Mouse (Mus musculus): Measurements from ENCODE around the gene Flnb.
A peak's percentile ranks its signal among the peaks of the same experiment; 100 is the strongest.

Gene Flnb

DNA sequence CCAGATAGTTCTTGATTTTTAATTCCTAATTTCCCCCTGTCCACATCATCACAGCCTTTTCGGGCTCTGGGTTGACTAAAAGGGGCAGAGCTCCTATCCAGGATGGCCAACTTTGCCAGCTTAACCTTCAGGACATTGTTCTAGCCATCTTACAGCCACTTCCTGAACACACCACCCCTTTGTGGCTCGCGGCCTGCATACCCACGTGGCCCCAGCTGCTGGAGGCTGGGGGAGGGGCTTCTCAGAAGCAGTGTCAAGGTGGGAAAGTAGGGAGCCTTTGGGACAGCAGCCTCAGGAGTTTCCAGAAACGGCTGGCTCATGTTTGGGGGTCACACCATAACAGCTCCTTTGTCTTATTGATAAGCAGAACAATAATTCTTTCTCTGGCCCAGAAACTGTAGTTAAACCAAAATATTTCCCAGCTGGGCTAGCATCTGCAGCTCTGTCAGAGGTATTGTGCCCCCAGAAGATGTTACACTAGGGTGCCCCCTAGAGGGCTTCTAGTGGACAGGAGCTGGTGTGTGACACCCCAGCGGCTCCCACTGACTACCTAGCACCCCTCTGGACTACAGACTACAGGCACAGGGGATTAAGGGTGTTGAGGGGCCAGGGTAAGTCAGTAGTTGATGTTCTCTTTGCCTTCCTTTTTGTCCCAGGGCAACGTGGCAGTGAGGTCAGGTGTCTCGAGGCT is 126.7 kb downstream of the Flnb start:
- peak; percentile 71 for DNase-seq (ENCODE audit: low spot score)

- no peak for DNase-seq (ENCODE audit: low spot score)
Measured at GRCm38 (mm10) chr14:7945261-7945660, 127.5 kb downstream of the Flnb start.

- DNase-seq (ENCODE audit: low spot score) = no peak
Measured at GRCm38 (mm10) chr14:7951234-7951633, 133.5 kb downstream of the Flnb start.

- DNase-seq (ENCODE audit: low spot score) = no peak
Measured at GRCm38 (mm10) chr14:7952610-7953254, 135.0 kb downstream of the Flnb start.

- no peak for DNase-seq (ENCODE audit: low spot score)
Measured at GRCm38 (mm10) chr14:7954071-7954471, 136.3 kb downstream of the Flnb start.

- no peak for DNase-seq (ENCODE audit: low spot score)
Measured at GRCm38 (mm10) chr14:7956427-7956826, 138.7 kb downstream of the Flnb start.

DNA sequence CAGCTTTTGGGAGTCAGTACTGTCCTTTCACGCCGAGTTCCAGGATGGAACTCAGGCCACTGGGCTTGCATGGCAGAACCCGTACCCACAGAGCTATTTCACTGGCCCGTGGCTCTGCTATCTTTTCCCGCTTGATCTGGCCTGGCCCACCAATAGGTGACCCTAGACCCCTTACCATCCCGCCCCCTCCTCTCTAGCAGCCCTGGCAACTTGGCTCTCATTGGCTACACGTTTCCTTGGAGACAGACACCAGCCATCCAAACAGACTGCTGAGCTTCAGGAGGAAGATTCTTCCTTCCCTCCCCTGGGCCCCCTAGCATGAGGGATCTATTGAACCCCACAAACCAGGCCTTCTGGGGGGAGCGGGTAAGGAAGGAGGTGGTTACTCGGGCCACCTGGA is 139.3 kb downstream of the Flnb start, which contains the start of gene Gm45521:
Gene Gm45521 (plus strand): TSS at position 240 of the 400 bp plus-strand sequence.
- no peak for DNase-seq (ENCODE audit: low spot score)

DNA sequence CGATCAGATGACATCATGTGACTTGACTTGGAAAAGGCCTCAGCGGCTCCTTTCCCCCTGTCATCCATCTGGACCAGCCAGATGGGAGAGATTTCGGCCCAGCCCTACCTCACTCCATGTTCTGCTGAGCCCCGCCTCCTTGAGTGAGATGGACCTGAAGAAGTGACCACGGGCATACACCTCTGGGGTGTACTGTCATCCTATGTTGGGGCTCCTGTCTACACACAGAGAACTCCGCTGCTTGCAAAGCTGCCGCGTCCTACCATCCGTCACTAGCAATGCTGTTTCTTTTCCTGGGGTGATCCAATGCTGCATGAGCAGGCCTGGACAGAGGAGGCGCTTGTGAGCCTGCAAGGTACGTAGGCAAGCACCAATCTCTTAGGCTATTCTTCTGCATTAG is 142.9 kb downstream of the Flnb start:
- DNase-seq (ENCODE audit: low spot score) = peak; percentile 53

DNA sequence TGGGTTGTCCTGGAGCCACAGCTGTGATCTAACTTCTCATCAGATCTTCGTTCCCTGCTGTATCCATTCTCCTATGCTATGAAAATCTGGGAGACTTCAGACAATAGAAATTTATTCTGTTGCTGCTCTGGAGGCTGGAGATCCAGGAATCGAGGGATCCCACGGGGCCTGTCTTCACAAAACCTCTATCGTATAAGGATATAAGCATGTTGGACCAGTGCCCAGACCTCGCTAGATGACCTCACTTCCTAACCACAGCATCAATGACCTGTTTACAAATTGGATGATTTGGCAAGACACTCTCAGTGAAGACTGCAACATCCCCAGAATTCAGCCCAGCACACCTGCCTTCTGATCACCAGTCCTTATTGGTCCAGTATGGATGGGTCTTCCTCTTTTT is 144.0 kb downstream of the Flnb start:
- no peak for DNase-seq (ENCODE audit: low spot score)

GRCm38 (mm10) chr14:7962626-7963025 is 144.9 kb downstream of the Flnb start:
- no peak for DNase-seq (ENCODE audit: low spot score)

DNA sequence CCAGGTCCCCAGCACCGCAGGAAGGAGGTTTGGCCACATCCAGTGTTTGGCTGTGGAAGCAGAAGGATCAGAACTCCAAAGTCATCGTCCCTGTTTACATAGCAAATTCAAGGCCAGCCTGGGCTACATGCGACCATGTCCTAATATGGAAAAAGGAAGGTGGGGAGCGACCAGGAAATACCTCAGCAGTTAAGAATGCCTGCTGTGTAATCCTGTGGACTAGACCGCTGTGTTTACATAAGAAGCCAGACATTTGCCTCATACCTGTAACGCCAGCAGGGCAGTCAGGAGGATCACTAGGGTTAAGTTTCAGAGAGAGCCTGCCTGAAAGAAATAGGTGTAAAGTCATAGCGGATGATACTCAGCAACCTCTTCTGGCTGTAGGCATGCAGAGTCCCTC is 145.4 kb downstream of the Flnb start:
- DNase-seq (ENCODE audit: low spot score) = no peak

- peak; percentile 84 for DNase-seq (ENCODE audit: low spot score)
Measured at GRCm38 (mm10) chr14:7964219-7964889, 146.6 kb downstream of the Flnb start.

DNA sequence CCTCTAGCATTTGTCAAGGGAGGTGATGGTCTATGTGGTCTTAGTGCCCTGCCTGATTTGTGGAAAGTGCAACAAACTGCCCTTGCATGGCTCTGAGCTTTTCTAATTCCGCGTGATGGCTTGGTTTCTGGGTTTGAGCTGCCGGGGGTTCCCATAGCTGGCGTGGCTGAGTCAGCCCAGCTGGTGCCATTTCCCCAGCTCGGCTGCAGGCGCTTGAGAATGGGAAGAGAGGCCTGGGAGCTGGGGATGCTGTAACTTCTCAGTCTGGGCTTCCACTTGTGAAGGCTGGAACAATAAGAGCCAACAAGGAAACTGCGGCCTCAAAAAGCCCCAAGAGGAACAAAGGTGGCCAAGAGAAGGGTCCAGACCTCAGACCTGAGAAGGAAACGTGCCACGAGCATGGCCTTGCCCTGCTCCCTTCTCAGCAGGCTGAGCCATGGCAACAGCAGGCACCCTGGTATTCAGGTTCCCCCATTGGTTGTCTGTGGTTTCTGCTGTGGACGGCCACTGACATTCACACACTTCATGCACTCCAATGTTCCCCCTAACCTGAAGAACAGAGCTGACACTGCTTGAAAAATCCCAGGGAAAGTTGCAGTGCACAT is 154.2 kb downstream of the Flnb start:
- DNase-seq (ENCODE audit: low spot score) = no peak

DNA sequence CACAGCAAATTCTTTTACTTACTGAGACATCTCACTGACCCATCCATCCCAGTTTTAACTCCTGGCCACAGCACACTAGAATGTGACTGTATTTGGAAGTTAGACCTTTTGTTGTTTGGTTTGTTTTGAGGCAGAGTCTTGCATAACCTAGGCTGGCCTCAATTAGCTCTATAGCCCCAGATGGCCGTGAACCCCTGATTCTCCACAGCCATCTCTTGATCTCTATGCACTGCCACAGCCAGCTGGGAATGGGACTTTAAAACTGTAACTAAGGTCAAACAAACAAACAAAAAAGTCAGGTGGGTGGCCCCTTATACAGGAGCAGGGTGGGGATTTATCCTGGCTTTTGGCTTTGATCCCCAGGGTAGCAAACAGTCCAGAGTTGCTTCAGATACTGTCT is 156.9 kb downstream of the Flnb start:
- no peak for DNase-seq (ENCODE audit: low spot score)

GRCm38 (mm10) chr14:7975177-7975576 is 157.4 kb downstream of the Flnb start:
- DNase-seq (ENCODE audit: low spot score) = no peak

- no peak for DNase-seq (ENCODE audit: low spot score)
Measured at GRCm38 (mm10) chr14:7977471-7977870, 159.7 kb downstream of the Flnb start.

DNA sequence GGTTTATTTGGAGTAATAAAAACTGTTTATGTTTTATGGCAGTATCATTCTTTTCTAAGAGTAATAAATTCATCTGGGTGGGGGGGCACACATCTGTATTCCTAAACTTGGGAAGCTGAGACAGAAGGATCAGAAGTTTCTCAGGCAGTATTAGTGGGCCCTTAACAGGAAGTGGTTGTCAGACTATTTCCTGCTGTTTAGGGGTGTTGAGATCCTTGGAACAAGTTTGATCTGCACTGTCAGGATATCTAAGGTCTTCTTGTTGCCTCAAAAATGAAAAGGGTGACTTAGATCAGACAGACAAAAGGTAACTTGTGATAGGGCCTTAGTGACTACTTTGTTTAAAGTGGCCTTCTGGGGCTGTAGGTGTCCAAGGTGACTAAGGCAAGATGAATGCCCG is 160.4 kb downstream of the Flnb start:
- DNase-seq (ENCODE audit: low spot score) = no peak

DNA sequence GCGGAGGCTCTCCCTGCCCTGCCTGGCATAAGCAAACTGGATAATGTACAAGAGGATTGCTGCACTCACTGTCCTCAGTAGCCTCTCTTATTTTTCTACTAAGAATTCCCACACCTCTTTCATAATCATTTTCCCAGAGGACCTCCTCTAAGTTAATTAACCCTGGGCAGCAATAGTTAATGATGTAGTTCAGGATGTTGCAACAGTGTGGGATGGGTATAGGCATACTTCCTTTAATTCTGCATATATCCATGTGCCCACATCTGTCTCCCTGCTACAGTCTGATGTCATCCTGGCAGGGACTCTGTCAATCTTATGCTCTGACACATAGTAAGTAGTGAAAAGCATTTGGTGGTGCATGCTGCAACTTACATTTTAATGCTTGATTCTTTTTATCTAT is 163.5 kb downstream of the Flnb start:
- no peak for DNase-seq (ENCODE audit: low spot score)

GRCm38 (mm10) chr14:7986913-7987312 is 169.2 kb downstream of the Flnb start:
- no peak for DNase-seq (ENCODE audit: low spot score)

DNA sequence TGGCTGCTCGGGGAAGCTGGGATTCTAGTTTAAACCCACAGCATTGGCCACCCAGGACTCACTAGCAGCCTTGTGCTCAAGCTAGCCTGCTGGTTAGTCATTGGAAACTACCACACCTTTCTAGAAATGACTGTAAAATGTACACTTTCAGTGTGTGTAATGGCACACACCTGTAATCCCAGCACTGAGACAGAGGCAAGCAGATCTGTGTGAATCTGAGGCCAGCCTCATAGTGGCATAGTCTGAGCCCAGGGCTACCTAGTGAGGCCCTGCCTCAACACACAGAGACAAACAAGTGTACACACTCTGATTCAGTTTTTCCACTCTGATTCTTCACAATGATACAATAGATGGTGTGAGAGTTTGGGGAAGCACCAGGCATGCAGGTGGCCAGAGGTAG is 171.6 kb downstream of the Flnb start:
- no peak for DNase-seq (ENCODE audit: low spot score)

DNA sequence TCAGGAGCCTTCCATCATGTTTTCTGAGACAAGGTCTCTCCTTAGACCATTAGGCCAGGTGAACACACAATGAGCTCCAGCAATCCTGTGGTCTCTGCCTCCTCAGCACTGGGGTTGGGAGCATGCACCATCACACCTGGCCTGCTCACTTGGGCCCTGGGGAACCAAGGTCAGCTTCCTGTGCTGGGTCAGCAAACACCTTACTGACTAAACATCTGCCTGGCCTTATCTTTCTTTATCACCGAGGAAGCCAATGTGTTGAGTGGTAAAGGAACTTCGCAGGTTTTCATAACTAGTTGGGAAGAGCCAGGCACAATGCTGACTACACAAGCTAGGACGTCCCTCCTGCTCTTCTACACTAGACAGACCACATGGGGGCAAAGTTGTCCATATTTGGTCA is 172.2 kb downstream of the Flnb start:
- DNase-seq (ENCODE audit: low spot score) = no peak

GRCm38 (mm10) chr14:7991108-7991776 is 173.5 kb downstream of the Flnb start:
- DNase-seq (ENCODE audit: low spot score) = no peak
